Mouse (Mus musculus) adrenal gland, adult 18-20 months (tissue): ENCODE data around the gene Harbi1. TPM values are rescaled to one million over a fixed set of nuclear protein-coding genes. Genes with fewer than 3 reads are reported as not detected.

ENCODE experiments used
- DNase-seq, 2 experiments: peaks; one replicate each; pipeline ENCODE4 v3.0.0; 2021 to 2022; ENCODE audit warnings: low spot score in 2 of 2
- long read RNA-seq, 2 experiments: library from polyadenylated mRNA; stranded (forward); transcript quantifications; one replicate each; pipeline ENCODE4 v2.0.0; 2021
- total RNA-seq, 2 experiments: library from RNA; stranded (reverse); gene quantifications; 1 replicate in 1 of 2; 2 replicates in 1 of 2; pipeline ENCODE4 v1.2.3; 2021

The Harbi1 gene
- 1 to 10 TPM; 6.3 to 8.6 TPM for total RNA-seq
- long read RNA-seq, experiment 1, transcript Harbi1-201 (3 exons, 2,308 nt), result major isoform, 5 of 11 reads
- long read RNA-seq, experiment 1, partial matches to known transcripts, result 0 of 11 reads
- long read RNA-seq, experiment 1, other reads (novel, unspliced or antisense), result 5 of 11 reads
- long read RNA-seq, experiment 2, transcript Harbi1-201 (3 exons, 2,308 nt), result major isoform, 14 of 38 reads
- long read RNA-seq, experiment 2, partial matches to known transcripts, result 1 of 38 reads
- long read RNA-seq, experiment 2, other reads (novel, unspliced or antisense), result 23 of 38 reads

DNA sequence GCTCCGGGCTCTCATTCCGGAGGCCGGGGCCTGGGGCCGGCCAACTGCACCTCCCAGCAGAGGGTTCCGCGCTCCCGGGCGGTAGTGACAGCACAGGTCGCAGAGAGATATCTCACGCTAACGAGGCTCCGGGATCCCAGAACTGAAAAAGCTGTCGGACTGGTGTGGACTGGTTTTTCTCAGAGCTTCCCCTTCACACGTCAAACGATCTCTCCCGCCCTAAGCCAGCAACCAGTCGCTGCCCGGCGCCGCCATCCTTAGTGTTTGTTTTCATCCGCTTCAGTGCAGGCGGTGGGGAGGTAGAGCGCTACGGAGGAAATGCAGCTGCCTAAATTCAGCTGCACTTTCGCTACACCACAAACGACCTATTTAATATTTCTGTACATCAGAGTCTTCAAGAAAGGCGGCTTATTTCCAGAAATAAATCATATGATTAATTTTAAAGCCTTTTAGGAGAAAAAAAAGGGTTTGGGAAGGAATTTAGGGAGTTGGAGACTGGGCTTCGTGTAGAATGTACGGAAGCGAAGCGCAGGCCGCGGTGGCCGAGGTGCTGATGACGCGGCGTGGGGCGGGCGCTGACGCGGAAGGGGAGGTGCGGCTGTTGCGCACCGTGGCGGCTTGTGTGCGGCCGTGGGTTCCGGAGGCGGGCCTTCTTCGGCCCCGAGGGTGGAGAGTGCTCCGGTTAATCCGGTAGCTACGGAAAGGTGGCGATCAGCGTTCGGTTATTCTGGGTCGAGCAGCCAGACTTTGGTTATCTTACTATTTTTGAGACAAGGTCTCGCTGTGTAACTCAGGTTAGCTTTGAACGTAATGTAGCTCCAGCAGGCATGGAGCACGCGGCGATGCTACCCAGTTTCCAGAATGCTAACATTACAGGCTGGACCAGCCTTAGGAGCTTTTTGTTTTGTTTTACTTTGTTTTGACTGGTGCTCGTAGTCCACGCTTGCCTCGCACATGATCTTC is at the start of gene Harbi1, which contains the start of gene Atg13:
Gene Harbi1 (plus strand): TSS at position 581 of the 963 bp plus-strand sequence.
Gene Atg13 (minus strand): TSS at position 305 of the 963 bp plus-strand sequence.
- DNase-seq, result peak; percentile 94

DNA sequence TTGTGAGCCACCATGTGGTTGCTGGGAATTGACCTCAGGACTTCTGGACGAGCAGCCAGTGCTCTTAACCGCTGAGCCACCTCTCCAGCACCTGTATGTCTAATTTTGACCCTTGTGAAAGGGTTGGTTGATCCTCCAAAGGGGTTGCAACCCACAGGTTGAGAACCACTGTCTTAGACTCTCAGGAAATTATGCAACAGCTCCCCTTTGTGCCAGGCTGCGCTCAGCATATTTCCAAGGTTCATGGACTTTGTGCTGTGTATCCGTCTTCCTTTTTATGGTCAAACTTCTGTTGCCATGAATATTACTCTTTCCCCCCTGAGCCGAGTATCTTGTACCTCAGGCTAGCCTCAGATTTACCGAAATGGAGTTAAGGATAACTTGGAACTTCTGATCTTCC is 49.7 kb upstream of the Harbi1 start:
- no peak for DNase-seq

DNA sequence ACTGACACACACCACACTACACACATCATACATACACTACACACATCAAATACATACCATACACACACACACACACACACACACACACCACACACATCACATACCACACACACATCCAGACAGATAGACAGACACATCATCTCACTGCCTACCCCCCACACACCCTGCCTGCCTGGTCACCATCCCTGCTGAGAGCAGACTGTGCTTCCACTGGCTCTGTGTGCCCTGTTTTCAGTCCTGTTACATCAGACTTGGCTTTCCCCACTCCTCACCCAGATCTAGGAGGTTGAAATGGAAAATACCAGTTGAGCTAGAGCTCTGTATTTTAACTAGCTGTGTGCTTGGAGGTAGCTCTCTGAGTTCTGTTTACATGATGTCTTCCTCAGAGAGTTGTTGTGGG is 45.9 kb upstream of the Harbi1 start:
- no peak for DNase-seq

DNA sequence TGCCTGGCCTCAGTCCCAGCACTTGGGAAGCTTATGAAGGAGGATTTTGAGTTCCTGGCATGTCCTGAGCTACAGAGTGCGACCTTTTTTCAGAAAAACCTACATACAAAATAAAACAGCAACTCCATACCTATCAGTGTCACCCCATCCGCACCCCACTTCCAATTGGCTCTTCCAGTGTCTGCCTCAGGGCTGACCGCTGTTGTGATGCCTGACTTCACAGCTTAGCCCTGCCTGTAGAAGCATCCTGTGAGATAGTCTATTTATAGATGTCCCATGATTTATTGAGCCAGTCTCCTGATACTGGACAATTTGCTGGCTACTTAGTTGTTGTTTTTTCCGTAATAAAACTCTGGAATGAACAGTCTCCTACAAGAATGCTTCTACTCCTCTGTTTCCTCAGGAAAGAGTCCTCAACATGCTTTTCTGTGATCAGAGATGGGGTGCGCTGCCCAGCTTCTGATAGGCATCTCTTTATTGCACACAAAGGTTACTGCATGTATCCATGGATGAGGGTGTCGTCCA is 44.2 kb upstream of the Harbi1 start:
- no peak for DNase-seq

DNA sequence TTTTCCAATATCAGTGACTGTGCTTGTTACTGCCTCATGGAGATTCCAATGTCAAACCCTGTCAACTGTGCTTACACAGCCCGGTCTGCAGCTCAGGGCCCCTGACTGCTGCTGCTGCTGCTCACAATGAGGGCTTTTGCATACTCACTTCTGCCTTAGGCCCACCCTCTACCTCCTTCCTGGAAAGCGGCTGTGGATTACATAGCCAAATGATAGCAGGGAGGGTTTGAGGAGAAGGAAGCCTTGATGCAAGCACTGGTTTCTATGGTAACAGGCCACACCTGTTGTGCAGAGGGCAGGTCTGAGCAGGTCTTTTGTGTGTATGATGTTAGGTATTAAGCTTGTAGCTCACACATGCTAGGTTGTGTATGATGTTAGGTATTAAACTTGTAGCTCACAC is 42.9 kb upstream of the Harbi1 start:
- DNase-seq, result no peak

DNA sequence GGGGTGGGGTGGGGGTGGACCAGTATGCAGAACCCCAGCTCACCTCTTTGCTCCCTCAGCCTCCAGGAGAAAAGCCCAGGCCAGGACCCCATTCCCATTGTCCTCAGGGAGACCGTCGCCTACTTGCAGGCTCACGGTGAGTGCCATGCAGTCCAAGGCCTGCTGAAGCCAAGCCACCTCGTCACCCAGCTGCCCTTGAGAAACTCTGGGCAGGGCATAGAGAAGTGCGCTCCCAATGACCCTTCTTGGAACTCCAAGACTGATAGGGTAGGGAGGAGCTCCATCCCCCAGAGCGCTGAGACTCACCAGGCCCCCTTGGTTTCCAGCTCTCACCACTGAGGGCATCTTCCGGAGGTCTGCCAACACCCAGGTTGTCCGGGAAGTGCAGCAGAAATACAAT is 41.3 kb upstream of the Harbi1 start:
- DNase-seq, result no peak

DNA sequence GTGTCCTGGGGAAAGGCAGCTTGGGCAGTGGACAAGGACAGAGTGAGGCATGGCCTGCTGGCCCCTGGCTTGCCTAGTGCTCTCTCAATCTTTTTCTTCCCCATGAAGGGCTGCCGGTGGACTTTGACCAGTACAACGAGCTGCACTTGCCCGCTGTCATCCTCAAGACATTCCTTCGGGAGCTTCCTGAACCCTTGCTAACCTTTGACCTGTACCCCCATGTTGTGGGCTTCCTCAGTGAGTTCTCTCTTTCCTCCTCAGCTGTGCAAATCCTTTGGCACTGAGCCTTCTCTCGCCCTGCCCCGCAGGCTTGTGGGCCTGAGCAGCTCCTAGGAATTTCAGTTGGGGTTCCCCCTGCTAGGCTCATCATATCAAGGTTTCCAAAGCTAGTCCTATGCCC is 40.6 kb upstream of the Harbi1 start:
- no peak for DNase-seq

DNA sequence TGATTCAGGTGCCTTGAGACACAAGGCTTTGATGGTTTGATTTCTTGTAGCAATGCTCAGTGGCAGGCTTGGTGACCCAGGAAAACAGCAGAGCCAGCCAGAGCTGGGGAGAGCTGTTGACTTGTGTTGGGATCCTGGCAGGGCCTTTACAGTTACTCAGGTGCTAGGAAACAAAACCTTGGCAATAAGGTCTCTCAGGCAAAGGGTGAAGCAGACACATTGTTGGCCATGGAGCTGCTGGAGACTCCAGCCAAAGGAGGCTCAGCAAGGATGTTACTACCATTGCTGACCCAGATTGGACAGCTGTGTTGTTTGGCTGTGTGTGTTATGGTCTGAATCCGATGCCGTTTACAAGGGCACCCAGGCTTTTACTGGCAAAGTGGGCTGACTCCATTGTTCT is 37.1 kb upstream of the Harbi1 start:
- DNase-seq, result no peak

DNA sequence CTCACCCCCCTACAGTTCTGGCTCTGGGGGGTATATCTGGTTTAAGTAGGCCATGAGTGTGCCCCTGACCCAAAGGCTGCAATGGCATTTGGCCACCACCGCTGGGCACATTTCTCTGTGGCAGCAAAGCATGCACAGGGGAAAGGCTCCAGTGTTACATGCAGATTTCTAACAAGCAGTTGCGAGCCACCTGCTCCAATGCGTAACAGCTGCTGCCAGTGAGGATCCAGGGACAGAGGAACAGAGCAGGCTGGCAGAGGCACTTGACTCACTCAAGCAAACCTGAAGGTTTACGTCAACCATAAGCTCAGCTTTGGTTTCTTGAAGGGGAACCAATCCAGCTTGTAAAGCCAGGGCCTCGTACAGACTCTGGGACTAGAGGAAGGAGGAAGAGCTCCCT is 35.8 kb upstream of the Harbi1 start:
- DNase-seq, result no peak

DNA sequence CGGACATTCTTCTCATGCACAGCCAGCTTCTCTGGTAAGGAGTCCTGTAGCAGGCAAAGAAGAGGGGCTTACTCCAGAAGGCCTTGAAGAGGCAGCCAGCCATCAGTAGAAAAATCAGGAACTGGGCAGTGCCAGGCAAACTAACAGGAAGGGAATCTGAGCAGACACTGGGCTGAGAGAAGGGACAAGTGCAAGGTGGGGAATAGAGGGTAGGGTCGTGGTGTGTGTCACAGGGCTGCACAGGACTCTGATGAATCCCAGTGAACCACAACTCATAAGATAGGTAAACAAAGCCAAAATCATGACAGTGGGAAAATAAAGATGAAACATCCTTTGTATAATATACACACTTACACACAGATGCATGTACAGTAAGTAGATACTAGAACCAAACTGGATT is 34.2 kb upstream of the Harbi1 start:
- no peak for DNase-seq

DNA sequence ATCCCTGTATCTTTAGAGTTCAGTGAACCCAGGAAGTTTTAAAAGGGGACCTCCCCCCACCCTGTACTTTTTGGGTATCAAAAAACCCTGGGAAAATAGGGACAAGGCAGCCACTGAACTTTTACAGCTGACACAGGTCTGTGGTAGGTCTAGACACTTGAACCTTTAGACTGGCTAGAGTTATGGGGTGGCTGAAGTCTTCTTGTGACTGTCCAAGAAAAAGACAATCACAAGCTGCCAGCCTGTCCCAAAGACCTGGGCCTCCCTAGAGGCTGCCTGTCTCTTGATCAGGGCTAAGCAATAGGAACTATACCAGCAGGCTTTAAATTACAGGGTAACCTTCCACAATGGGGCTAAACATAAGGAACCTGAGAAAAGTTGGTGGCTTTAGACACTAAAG is 33.7 kb upstream of the Harbi1 start:
- no peak for DNase-seq

DNA sequence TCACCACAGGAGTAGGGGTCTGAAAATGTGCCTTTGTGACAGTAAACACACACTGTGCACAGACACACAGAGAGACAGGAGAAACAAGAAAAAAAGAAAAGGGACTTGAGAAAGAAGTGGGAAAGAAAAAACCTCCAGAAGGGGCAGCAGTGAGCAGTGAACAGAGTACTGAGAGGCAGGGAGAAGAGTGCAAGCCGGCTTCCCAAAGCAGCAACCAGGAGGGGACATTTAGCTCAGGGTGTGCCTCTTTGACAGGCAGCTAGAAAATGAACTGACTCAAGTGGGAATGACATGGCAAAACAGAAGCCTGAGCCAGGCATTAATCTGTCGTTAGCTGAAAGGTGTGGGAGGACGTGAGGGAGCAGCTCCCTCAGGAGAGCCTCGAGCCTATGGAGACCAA is 27.8 kb upstream of the Harbi1 start:
- DNase-seq, result no peak

DNA sequence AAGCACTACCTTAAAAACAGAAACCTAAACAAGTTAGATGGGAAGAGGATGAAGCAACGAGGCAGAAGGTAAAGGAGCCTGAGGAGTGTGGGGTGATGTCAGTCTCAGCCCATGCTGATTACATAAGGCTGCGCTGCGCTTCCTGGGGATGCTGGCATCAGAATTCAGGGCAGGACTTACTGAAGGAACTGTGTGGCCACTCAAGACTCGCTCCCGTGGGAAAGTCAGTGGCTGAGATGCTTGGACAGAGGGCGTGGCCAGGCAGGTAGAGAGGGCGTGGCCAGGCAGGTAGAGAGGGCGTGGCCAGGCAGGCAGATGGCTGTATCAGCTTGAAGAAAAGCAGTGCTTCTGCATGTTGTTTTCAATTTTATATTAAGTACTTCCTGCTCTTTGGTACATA is 26.7 kb upstream of the Harbi1 start:
- no peak for DNase-seq

DNA sequence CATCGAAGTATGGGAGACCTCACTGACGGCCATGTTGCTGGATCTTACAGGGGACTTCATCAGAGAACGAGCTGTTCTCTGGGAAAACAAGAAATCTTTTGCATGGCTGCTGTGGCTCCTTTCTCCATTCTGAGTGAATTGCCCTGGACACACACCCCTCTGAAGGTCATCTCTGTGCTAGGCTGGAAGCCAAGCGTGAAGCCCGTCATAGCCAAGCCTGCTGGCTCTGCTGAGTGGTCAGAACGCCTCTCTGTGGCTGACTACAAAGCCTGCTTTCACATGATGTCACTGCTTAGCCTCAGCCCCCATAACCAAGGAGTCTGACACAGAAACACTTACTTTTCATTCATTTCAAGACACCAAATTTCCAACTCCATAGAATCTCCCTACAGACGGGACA is 21.2 kb upstream of the Harbi1 start:
- DNase-seq, result peak; percentile 43 to 58

DNA sequence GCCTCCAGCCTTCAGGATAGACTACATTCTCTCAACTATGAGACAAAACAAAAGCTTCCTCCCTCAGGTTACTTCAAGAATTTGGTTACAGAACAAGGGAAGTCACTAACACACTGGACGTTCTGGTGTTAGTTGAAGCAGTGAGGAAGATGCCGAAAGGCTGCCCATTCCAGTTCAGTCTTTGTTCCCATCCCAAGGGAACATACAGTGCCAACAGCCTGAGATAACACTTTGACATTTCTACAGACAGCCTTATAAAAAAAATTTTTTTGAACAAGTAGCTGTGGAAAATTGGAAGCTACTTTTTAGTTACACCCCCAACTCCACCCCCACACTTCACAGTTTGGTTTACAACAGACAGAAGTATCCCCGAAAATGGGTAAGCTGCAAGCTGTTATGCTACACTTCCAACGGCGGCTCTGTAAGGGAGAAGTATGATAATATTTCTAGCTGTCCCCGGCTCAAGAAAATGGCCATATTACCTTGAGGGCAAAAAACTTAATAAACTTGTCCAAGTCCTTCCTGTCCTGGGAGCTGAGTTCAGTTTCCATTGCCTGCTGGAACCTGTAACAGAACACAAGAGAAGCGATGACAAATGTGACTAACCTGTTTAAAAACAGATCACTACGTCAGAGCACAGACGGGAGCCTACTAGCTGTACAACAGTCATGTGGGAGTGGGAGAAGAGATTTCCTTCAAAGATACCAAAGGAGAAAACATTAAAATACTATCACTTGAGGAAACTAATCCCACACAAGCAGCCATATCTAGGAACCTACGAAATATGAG is 15.0 kb upstream of the Harbi1 start:
- no peak for DNase-seq

DNA sequence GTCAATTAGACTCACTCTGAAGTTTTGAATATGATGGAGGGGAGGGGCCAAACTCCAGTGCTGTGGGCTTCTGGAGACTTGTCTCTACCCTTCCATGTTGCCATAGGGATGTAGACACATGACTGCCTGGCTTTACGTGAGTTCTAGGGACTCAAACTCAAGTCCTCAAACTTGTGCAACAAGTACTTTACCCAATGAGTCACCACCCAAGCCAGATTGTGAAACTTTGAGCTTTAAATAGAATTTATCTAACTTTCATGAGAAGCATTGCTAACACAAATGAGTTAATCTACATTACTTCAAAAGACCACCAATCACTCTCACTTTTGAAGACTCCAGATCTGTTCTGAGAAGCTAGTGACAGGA is 14.4 kb upstream of the Harbi1 start:
- DNase-seq, result no peak

DNA sequence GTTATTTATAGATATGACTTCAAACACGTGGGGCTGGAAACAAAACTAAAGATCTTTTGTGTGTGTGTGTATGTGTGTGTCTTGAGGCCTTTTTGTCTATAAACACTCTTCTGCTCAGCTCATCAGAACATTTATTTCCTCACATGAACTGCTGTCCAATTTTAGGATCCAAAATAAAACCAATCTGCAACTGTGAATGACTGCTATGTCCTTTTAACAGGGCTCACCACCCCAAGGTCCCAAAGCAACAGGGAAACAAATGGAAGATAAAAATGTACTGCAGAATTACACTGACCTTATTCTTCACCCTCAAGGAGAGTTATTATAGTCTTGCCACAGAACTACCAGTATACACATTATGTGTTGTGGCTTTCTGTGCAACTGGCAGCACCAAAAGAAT is 11.4 kb upstream of the Harbi1 start:
- no peak for DNase-seq

DNA sequence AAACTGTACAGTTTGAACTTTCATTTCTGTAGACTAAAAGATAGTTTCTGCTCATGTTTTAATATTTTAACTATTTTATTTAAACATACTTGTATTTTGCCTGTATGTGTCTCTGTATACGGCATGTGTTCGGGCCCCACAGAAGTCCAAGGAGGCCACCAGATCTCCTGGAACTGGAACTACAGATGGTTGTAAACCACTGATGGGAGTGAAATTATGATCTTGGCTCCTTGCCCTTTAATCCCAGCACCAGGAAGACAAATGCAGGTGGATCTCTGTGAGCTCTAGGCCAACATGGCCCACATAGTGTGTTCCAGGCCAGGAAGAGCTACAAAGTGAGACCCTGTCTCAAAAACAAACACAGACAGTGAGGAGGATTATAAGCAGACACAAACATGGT is 9.3 kb upstream of the Harbi1 start:
- DNase-seq, result no peak

DNA sequence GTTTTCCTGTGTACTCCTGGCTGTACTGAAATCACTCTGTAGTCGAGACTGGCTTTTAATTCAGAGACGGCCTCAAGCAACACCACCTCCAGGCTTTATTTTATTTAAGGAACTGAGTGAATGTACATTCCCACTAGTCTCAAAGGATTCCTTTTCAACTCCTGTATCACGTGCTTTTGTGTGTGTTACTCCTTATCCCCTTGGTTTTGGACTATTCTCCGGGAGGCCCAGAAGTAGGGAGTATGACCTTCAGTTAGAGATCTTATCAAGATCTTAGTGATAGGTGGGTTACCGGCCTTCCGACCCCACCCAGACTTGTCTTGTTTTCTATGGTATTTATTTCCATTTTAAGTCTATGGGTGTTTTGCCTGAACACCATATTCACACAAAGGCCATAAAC is 4.9 kb upstream of the Harbi1 start:
- no peak for DNase-seq

DNA sequence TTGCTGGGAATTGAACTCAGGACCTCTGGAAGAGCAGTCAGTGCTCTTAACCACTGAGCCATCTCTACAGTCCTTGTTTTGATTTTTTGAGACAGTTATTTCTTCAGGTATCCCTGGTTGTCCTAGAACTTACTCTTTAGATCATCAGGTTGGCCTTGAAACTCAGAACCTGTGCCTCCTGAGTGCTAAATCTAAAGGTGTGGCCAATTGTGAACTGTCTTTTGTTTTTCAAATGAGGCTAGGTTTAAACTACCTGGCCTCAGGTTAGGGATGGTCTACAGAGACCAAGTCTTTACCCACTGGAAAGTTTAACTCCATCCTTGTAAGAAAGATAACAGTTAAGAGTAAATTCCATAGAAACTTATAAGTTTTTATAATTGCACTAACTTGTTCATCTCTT is 4.2 kb upstream of the Harbi1 start:
- DNase-seq, result no peak

DNA sequence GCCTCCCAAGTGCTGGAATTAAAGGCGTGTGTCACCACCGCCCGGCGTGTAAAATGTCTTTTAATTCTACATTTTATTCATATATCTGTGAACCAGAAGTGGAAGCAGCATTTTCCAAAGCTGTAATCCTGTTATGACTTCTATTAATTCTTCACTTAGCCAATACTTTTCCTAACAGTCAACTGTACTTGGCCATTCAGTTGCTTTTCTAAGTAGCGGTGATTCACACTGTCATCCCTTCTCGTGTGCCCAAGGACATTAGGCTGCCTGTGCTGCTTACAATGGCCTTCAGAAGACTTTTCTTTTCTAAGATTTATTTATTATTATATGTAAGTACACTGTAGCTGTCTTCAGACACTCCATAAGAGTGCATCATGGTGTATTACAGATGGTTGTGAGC is 2.3 kb upstream of the Harbi1 start:
- DNase-seq, result no peak
